Mouse (Mus musculus) heart, postnatal 0 days (tissue): ENCODE measurements around the gene Arid4a.

Experiments
- CTCF ChIP-seq: IDR thresholded peaks from 2 replicates; pipeline ENCODE4 v1.5.1; 2016; ENCODE audit warnings: antibody characterized with exemption, control low read depth, low read depth
- EP300 ChIP-seq: IDR thresholded peaks from 2 replicates; pipeline ENCODE4 v1.6.1; 2016; ENCODE audit warnings: antibody characterized with exemption, low read depth

- TF ChIP-seq CTCF (no peak), EP300 (no peak)
Observed at GRCm38 (mm10) chr12:71006141-71006540, 9.6 kb upstream of the Arid4a start.
